In genomic region chr1:149832952-149833351, GRCm38 (mm10) we compare ENCODE assay signal across 9 mouse cellular contexts.
DNase-seq lines count a peak whose midpoint lies in the region; ATAC-seq lines count a peak whose summit lies in the region.
"Had no signal": no experiment of that assay in that cellular context is flagged by ENCODE, and none has a peak within 500 bp of the region (broad histone marks: within the 10 kb centered on the region; RNA-seq: fewer than 3 reads in every experiment).

No protein-coding gene starts in this region.

- H3K9ac ChIP-seq in forebrain, embryonic 15.5 days (replicated peaks) = no peak overlapping the region
- no peak overlapping the region for H3K9ac ChIP-seq in neural tube, embryonic 13.5 days
- H3K9ac ChIP-seq: embryonic facial prominence, embryonic 12.5 days had no signal

- DNase-seq in left cerebral cortex, adult 11 months (ENCODE audit: low spot score) = peak; percentile 18
- DNase-seq in left cerebral cortex, adult 8-10 months (ENCODE audit: low spot score in 2 of 2) = no peak
- DNase-seq in brain, adult 2 months (ENCODE audit: low read depth, low spot score) = peak; percentile 75
- peak; percentile 10 to 18 for DNase-seq in kidney, postnatal 36 days
- no peak for DNase-seq in c-Kit-positive CD71-positive TER-119-positive erythroid progenitor cells, embryonic 14.5 days (ENCODE audit: low spot score)

- no peak overlapping the region for H3K4me3 ChIP-seq in forebrain, embryonic 15.5 days
- H3K4me3 ChIP-seq in neural tube, embryonic 13.5 days = no peak overlapping the region
- H3K4me3 ChIP-seq: embryonic facial prominence, embryonic 12.5 days had no signal

- H3K36me3 ChIP-seq in forebrain, embryonic 15.5 days = no peaks in the 10 kb centered on the region
- H3K36me3 ChIP-seq in neural tube, embryonic 13.5 days = no peaks in the 10 kb centered on the region
- H3K36me3 ChIP-seq: embryonic facial prominence, embryonic 12.5 days had no signal

- no peak overlapping the region for H3K27ac ChIP-seq in forebrain, embryonic 15.5 days (replicated peaks)
- no peak overlapping the region for H3K27ac ChIP-seq in neural tube, embryonic 13.5 days (replicated peaks)
- H3K27ac ChIP-seq: embryonic facial prominence, embryonic 12.5 days; macrophage had no signal

- H3K4me1 ChIP-seq in forebrain, embryonic 15.5 days = no peaks in the 10 kb centered on the region
- no peaks in the 10 kb centered on the region for H3K4me1 ChIP-seq in neural tube, embryonic 13.5 days (replicated peaks)
- H3K4me1 ChIP-seq: embryonic facial prominence, embryonic 12.5 days had no signal

- WGBS in forebrain, embryonic 15.5 days = 21% methylated on average over 2 of the region's 2 CpGs
- 18% methylated on average over 2 of the region's 2 CpGs for WGBS in neural tube, embryonic 13.5 days

- H3K4me2 ChIP-seq in forebrain, embryonic 15.5 days (replicated peaks) = no peak overlapping the region
- H3K4me2 ChIP-seq in neural tube, embryonic 13.5 days = no peak overlapping the region
- H3K4me2 ChIP-seq: embryonic facial prominence, embryonic 12.5 days had no signal

- ATAC-seq in forebrain, embryonic 15.5 days (replicated peaks) = peak; percentile 92
- peak; percentile 82 for ATAC-seq in neural tube, embryonic 13.5 days (ENCODE audit: low read depth)

- H3K9me3 ChIP-seq in forebrain, embryonic 15.5 days = no peaks in the 10 kb centered on the region
- H3K9me3 ChIP-seq in neural tube, embryonic 13.5 days = no peaks in the 10 kb centered on the region
- H3K9me3 ChIP-seq: embryonic facial prominence, embryonic 12.5 days had no signal

- H3K27me3 ChIP-seq in forebrain, embryonic 15.5 days = no peaks in the 10 kb centered on the region
- no peaks in the 10 kb centered on the region for H3K27me3 ChIP-seq in neural tube, embryonic 13.5 days
- H3K27me3 ChIP-seq: embryonic facial prominence, embryonic 12.5 days had no signal

Comparison
In these comparisons a context has a peak if more than half of its experiments do, and no peak if none do; other contexts are left out.
1. DNase-seq: peak in left cerebral cortex, adult 11 months (single experiment), brain, adult 2 months (single experiment) and kidney, postnatal 36 days (2 of 2); none in left cerebral cortex, adult 8-10 months (0 of 2) and c-Kit-positive CD71-positive TER-119-positive erythroid progenitor cells, embryonic 14.5 days (single experiment).